Mouse (Mus musculus): ENCODE results near the gene Tgfbr3l.

GRCm38 (mm10) chr8:4216791-4217621 lies 31.0 kb upstream of the Tgfbr3l start, which contains the start of gene Prr36:
- TF ChIP-seq CTCF (conservative IDR thresholded peaks at IDR 0.05; ENCODE audit: low read length): no peak
- TF ChIP-seq POU5F1 (IDR thresholded peaks at IDR 0.05; ENCODE audit: borderline replicate concordance, low read length): no peak
